Mouse (Mus musculus) B cell, adult 62 days (primary cell): ENCODE data around the gene Gm49776. TPM values are rescaled to one million over a fixed set of nuclear protein-coding genes. Genes with fewer than 3 reads are reported as not detected.

ENCODE experiments used
- total RNA-seq: library from RNA; stranded (reverse); gene quantifications from 4 replicates; pipeline ENCODE4 v1.2.4, GENCODE M21; 2023

The Gm49776 gene
- total RNA-seq: not detected in 4 replicates

DNA sequence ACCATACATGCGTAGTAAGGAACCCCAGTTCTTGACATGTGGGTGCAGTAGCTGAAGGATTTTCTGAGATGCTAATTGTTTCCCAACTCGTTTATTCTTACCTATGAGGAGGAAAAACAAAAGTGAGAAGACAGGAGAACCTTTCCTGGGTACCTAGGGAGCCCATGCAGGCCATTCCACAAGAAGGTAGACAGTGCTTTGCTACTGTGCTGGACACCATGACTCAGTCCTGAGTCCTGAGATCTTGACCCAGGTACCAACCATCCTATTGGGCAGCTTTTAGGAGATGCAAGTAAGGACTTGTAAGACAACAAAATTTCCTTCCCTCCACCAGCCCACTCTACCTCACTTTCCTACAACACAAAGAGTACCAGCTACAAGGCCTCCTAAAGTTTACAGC lies at the start of gene Gm49776:
Gene Gm49776 (minus strand): TSS at position 101 of the 400 bp plus-strand sequence.

DNA sequence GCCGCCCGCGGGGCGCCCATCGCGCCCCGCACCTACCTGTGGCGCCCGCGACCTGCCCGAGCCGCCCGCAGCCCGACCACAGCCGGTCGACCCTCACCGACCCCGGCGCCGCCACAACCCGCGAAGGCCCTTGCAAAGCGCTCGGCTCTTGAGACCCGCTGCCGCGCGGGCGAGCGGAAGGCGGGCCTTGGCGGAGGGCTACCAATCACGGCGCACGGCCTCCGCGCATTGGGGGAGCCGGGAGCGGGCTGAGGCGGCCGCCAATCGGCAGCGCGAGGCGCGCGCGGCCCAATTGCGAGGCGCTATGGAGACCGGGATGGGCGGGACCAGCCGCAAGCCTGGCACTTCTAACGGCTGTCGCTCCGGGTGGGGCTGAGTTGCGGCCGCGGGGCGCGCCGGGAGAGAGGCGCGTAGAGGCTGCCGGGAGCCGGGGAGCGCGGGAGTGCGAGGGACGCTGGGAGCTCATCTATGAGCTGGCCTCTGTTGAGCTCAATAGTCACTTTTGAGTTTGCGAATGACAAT lies 31.0 kb upstream of the Gm49776 start, which contains the start of gene Dgcr8:
Gene Dgcr8 (minus strand): TSS at position 180 of the 522 bp plus-strand sequence.

GRCm38 (mm10) chr16:18248433-18249363 lies 9.4 kb downstream of the Gm49776 start, which contains the start of the genes Trmt2a and Ranbp1:
TSS of gene Trmt2a (plus strand) at chr16:18248679.
TSS of gene Ranbp1 (minus strand) at chr16:18248732.

GRCm38 (mm10) chr16:18234671-18235388 lies 23.3 kb downstream of the Gm49776 start, which contains the start of gene Zdhhc8:
TSS of gene Zdhhc8 (minus strand) at chr16:18235136.

DNA sequence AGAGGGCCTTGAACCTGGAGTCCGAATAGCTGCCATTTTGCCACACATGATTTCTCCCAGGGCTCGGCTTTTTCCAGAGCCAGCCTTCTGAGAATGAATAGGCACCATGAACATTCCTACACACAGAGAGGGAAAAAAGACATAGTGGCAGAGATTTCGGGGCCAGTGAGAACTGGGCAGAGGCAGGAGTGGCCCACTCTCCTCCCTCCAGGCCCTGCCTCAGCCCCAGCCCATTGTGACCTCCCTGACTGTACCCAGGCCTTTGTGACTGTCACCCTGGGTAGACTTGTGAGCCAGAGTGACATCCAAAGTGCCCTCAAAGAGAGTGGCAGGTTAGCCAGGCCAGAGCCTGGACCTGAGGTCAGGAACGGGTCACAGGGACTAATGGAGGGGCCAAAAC lies 40.5 kb downstream of the Gm49776 start, which contains the start of gene Ccdc188:
Gene Ccdc188 (plus strand): TSS at position 301 of the 400 bp plus-strand sequence.

Other genes with a start within 250 kb of the Gm49776 start
- gene Dgcr6, start 205.5 kb downstream of the Gm49776 start, total RNA-seq: 19.8 to 24.5 TPM (median 22.1 TPM) in 4 replicates
- gene Prodh, start 168.1 kb downstream of the Gm49776 start, total RNA-seq: 8.8 to 15.6 TPM (median 12.1 TPM) in 4 replicates
- not detected in 4 replicates for gene Rtn4r, start 130.7 kb downstream of the Gm49776 start, total RNA-seq
- gene Ccdc188, start 40.4 kb downstream of the Gm49776 start, total RNA-seq: not detected in 4 replicates
- gene Zdhhc8, start 23.2 kb downstream of the Gm49776 start, total RNA-seq: 21.8 to 27.4 TPM (median 26.0 TPM) in 4 replicates
- gene Trmt2a, start 9.6 kb downstream of the Gm49776 start, total RNA-seq: 142 to 160 TPM (median 149 TPM) in 4 replicates
- gene Ranbp1, start 9.6 kb downstream of the Gm49776 start, total RNA-seq: 102 to 113 TPM (median 106 TPM) in 4 replicates
- gene Dgcr8, start 30.9 kb upstream of the Gm49776 start, total RNA-seq: 35.2 to 42.1 TPM (median 37.9 TPM) in 4 replicates
- gene Tango2, start 89.8 kb upstream of the Gm49776 start, total RNA-seq: 27.1 to 37.4 TPM (median 31.0 TPM) in 4 replicates
- 4.4 to 7.0 TPM (median 6.1 TPM) in 4 replicates for gene Arvcf, start 89.9 kb upstream of the Gm49776 start, total RNA-seq
- gene Txnrd2, start 168.1 kb upstream of the Gm49776 start, total RNA-seq: 16.0 to 20.5 TPM (median 20.2 TPM) in 4 replicates
- 14.3 to 15.3 TPM (median 15.2 TPM) in 4 replicates for gene Comt, start 168.5 kb upstream of the Gm49776 start, total RNA-seq
- gene Gnb1l, start 240.4 kb upstream of the Gm49776 start, total RNA-seq: 2.6 to 7.9 TPM (median 6.1 TPM) in 4 replicates
- gene Rtl10, start 240.6 kb upstream of the Gm49776 start, total RNA-seq: 4.0 to 9.6 TPM (median 5.5 TPM) in 4 replicates